Mouse (Mus musculus): ENCODE measurements around the gene Gpc5. TPM values are rescaled to one million over a fixed set of nuclear protein-coding genes. Genes with fewer than 3 reads are reported as not detected.

The Gpc5 gene
- polyA plus RNA-seq, 1 experiment from 2014 or later = 0.09 TPM

DNA sequence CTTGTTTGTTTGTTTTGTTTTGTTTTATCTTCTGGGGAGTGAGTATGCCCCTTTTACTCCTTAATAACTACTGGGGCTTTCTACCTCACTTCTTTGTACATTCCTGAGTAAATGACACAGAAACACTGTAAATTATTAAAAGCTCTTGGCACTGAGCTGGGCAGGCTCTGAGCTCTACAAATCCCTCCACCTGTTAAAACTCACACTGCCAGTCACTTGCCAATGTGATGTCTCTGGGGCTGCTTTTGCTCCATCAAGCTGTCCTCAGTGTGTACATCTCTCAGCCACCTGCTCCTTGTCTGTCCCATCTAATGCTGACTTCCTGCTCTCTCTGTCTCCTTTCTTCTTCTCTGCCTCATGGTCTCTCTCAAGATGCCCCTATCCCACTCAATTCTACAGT, 528.5 kb downstream of the Gpc5 start:
- no peak for ATAC-seq
- no peak for TF ChIP-seq CTCF (IDR thresholded peaks at IDR 0.05; ENCODE audit: low read depth)
- no peaks in the 10 kb centered on the region for H3K27me3 ChIP-seq (replicated peaks; ENCODE audit: control insufficient read depth, insufficient read depth, low read length)
- H3K9me3 ChIP-seq (ENCODE audit: control insufficient read depth) = no peaks in the 10 kb centered on the region
- no peak overlapping the region for H3K4me2 ChIP-seq (replicated peaks; ENCODE audit: low read depth)
- no peak overlapping the region for H3K27ac ChIP-seq (ENCODE audit: low read depth, low read length)
- no peak overlapping the region for H3K4me3 ChIP-seq (ENCODE audit: low read depth, low read length)
- no peaks in the 10 kb centered on the region for H3K36me3 ChIP-seq (ENCODE audit: control insufficient read depth, insufficient read depth)
- no peak overlapping the region for H3K9ac ChIP-seq (ENCODE audit: low read depth, low read length)
- H3K4me1 ChIP-seq (replicated peaks; ENCODE audit: control insufficient read depth, insufficient read depth, low read length) = no peaks in the 10 kb centered on the region

DNA sequence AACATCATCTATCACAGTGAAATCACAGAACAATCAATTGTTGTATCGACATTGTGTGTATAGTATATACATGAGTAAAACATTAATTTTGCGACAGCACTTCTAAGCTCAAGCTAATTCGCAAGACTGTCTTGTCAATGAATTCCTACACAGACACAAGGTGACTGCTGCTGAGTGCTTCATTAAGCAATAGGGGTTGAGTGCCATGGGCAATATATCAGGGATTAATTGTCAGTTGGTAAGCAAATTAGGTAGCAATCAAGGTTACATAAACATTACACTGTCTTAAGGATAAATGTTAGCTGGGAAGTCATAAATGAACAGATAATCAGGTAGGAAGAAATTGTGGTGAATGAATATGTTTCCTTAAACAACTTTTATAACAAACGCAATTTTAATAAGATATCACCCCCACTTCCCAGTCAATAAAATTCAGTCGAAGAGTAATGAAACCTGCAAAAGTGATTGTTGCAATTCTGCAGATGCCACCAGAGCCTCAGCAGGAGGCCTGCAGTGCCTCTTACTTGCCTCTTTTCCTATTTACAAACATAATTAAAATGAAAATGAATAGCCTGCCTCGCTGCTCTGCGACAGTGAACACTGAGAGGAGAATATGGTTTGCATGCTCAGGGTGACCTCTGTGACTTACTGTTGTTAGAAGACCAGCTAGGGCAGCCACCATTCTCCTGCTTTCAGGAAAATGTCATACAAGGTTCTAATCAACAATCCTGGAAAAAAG, 539.3 kb downstream of the Gpc5 start:
- H3K27me3 ChIP-seq (replicated peaks; ENCODE audit: control insufficient read depth, insufficient read depth, low read length) = no peaks in the 10 kb centered on the region
- no peak overlapping the region for H3K4me3 ChIP-seq (ENCODE audit: low read depth, low read length)
- no peak overlapping the region for H3K4me2 ChIP-seq (replicated peaks; ENCODE audit: low read depth)
- H3K27ac ChIP-seq (ENCODE audit: low read depth, low read length) = no peak overlapping the region
- no peak for TF ChIP-seq CTCF (IDR thresholded peaks at IDR 0.05; ENCODE audit: low read depth)
- no peaks in the 10 kb centered on the region for H3K9me3 ChIP-seq (ENCODE audit: control insufficient read depth)
- no peaks in the 10 kb centered on the region for H3K36me3 ChIP-seq (ENCODE audit: control insufficient read depth, insufficient read depth)
- no peak for ATAC-seq
- WGBS = 78% methylated on average over 7 of the region's 7 CpGs
- H3K9ac ChIP-seq (ENCODE audit: low read depth, low read length) = no peak overlapping the region
- H3K4me1 ChIP-seq (replicated peaks; ENCODE audit: control insufficient read depth, insufficient read depth, low read length) = no peaks in the 10 kb centered on the region

GRCm38 (mm10) chr14:115633311-115633710, 541.3 kb downstream of the Gpc5 start:
- H3K4me1 ChIP-seq (replicated peaks; ENCODE audit: control insufficient read depth, insufficient read depth, low read length) = no peaks in the 10 kb centered on the region
- H3K4me2 ChIP-seq (replicated peaks; ENCODE audit: low read depth) = no peak overlapping the region
- H3K9me3 ChIP-seq (ENCODE audit: control insufficient read depth) = no peaks in the 10 kb centered on the region
- no peak for TF ChIP-seq CTCF (IDR thresholded peaks at IDR 0.05; ENCODE audit: low read depth)
- 85% methylated on average over 1 of the region's 1 CpGs for WGBS
- H3K9ac ChIP-seq (ENCODE audit: low read depth, low read length) = no peak overlapping the region
- no peak for ATAC-seq
- H3K36me3 ChIP-seq (ENCODE audit: control insufficient read depth, insufficient read depth) = no peaks in the 10 kb centered on the region
- H3K27ac ChIP-seq (ENCODE audit: low read depth, low read length) = no peak overlapping the region
- no peaks in the 10 kb centered on the region for H3K27me3 ChIP-seq (replicated peaks; ENCODE audit: control insufficient read depth, insufficient read depth, low read length)
- no peak overlapping the region for H3K4me3 ChIP-seq (ENCODE audit: low read depth, low read length)

DNA sequence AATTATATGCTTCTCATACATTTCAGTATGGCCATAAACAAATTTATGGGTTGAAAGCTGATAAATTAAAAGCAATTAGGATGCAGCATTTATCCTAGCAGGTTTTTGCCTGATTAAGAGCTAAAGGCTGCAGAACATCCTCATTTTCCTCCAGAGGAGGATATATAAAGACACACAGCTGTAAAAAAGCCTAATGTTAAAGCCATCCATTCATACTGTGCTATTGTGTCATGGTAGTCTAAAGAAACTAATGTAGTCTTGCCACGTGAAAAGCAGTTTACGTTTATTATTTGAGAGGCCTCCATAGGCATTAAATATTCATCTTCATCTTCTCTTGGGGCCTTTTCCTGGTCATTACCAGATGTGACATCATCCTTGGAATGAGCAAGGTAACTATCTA, 587.9 kb downstream of the Gpc5 start:
- no peak for ATAC-seq
- H3K36me3 ChIP-seq (ENCODE audit: control insufficient read depth, insufficient read depth) = no peaks in the 10 kb centered on the region
- 85% methylated on average over 2 of the region's 2 CpGs for WGBS

DNA sequence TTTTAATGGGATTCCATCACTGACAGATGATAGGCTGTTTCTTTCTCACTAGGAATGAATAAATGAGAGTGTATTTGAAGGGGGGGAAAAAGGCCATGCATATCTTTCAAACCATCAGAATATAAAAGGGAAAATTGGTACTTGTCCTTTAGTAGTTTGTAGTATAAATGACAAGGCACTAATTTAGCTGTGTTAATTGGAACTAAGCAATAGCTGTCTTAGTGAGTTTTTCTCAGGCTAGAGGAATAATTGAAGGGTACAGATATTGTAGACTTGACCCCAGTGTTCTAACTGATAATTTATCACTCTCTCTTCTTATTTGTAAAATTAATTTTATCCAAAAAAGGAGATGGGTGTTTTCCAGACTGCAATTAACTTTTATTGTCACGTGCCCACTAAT, 654.0 kb downstream of the Gpc5 start:
- Histone ChIP-seq H3K9ac (ENCODE audit: low read depth, low read length) (no peak overlapping the region), H3K4me2 (replicated peaks; ENCODE audit: low read depth) (no peak overlapping the region), H3K9me3 (ENCODE audit: control insufficient read depth) (no peaks in the 10 kb centered on the region), H3K27me3 (replicated peaks; ENCODE audit: control insufficient read depth, insufficient read depth, low read length) (no peaks in the 10 kb centered on the region), H3K27ac (ENCODE audit: low read depth, low read length) (no peak overlapping the region), H3K4me1 (replicated peaks; ENCODE audit: control insufficient read depth, insufficient read depth, low read length) (no peaks in the 10 kb centered on the region), H3K36me3 (ENCODE audit: control insufficient read depth, insufficient read depth) (no peaks in the 10 kb centered on the region), H3K4me3 (ENCODE audit: low read depth, low read length) (no peak overlapping the region)
- ATAC-seq = no peak
- no peak for TF ChIP-seq CTCF (IDR thresholded peaks at IDR 0.05; ENCODE audit: low read depth)
- WGBS = 83% methylated on average over 1 of the region's 1 CpGs

More for the DNA sequence above, 587.9 kb downstream of the Gpc5 start:
- no peak for TF ChIP-seq CTCF (IDR thresholded peaks at IDR 0.05; ENCODE audit: low read depth)
- Histone ChIP-seq H3K4me1 (replicated peaks; ENCODE audit: control insufficient read depth, insufficient read depth, low read length) (no peaks in the 10 kb centered on the region), H3K9me3 (ENCODE audit: control insufficient read depth) (no peaks in the 10 kb centered on the region), H3K27ac (ENCODE audit: low read depth, low read length) (no peak overlapping the region), H3K4me2 (replicated peaks; ENCODE audit: low read depth) (no peak overlapping the region), H3K9ac (ENCODE audit: low read depth, low read length) (no peak overlapping the region), H3K27me3 (replicated peaks; ENCODE audit: control insufficient read depth, insufficient read depth, low read length) (no peaks in the 10 kb centered on the region), H3K4me3 (ENCODE audit: low read depth, low read length) (no peak overlapping the region)

DNA sequence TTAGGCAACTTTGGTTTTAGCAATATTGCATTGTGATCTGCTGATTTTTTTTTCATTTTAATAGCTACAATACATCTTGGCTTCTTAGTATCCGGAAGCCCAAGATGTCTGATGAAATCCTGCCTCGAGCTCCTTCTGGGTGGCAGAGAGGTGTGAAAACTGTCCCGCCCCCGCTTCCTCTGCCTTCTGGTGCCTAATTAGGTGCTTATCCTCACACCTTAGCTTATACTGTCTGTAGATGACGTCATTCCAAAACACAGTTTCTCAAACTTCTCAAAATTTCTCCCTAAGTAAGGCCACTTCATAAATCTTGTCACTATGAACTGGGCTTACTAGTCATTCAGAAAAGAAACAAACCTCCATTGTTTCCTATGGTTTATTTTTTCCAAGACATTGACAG, 668.2 kb downstream of the Gpc5 start:
- no peak for ATAC-seq
- H3K4me2 ChIP-seq (replicated peaks; ENCODE audit: low read depth) = no peak overlapping the region
- H3K27ac ChIP-seq (ENCODE audit: low read depth, low read length) = no peak overlapping the region
- no peak for TF ChIP-seq CTCF (IDR thresholded peaks at IDR 0.05; ENCODE audit: low read depth)
- H3K36me3 ChIP-seq (ENCODE audit: control insufficient read depth, insufficient read depth) = no peaks in the 10 kb centered on the region
- H3K9ac ChIP-seq (ENCODE audit: low read depth, low read length) = no peak overlapping the region
- H3K4me3 ChIP-seq (ENCODE audit: low read depth, low read length) = no peak overlapping the region
- H3K4me1 ChIP-seq (replicated peaks; ENCODE audit: control insufficient read depth, insufficient read depth, low read length) = no peaks in the 10 kb centered on the region
- H3K9me3 ChIP-seq (ENCODE audit: control insufficient read depth) = no peaks in the 10 kb centered on the region
- H3K27me3 ChIP-seq (replicated peaks; ENCODE audit: control insufficient read depth, insufficient read depth, low read length) = no peaks in the 10 kb centered on the region
- 57% methylated on average over 5 of the region's 5 CpGs for WGBS
